Mouse (Mus musculus) hindbrain, postnatal 0 days (tissue): ENCODE results near the gene Ddx20. TPM values are rescaled to one million over a fixed set of nuclear protein-coding genes. Genes with fewer than 3 reads are reported as not detected.
"Not testable (repeated sequence)": the region's sequence is repeated elsewhere in the genome, so short reads cannot be mapped to it uniquely, and the experiment has no call there.

Experiments
- ATAC-seq: fragments of 200-750 bp; cut with Nextera tagmentation; 2 replicates; pipeline ENCODE4 v1.8.0; 2017; ENCODE audit warnings: mild to moderate bottlenecking, moderate TSS enrichment, moderate library complexity
- DNase-seq: peaks from one replicate; pipeline ENCODE4 v3.0.0-alpha.2; 2015; ENCODE audit warnings: low spot score
- H3K27ac ChIP-seq: fragments of 300-500 bp; sonication (generic); 2 replicates; pipeline ENCODE4 v1.5.1; 2014; ENCODE audit warnings: mild to moderate bottlenecking
- H3K27me3 ChIP-seq: fragments of 300-500 bp; sonication (generic); 2 replicates; pipeline ENCODE4 v1.6.1; 2014; ENCODE audit warnings: low read length, mixed read lengths; ENCODE audit not compliant: insufficient read depth
- H3K36me3 ChIP-seq: fragments of 300-500 bp; sonication (generic); 2 replicates; pipeline ENCODE4 v1.6.1; 2014; ENCODE audit warnings: low read length, mixed read lengths; ENCODE audit not compliant: insufficient read depth
- H3K4me1 ChIP-seq: fragments of 300-500 bp; sonication (generic); 2 replicates; pipeline ENCODE4 v1.6.1; 2014; ENCODE audit warnings: antibody characterized with exemption, low read length, mixed read lengths; ENCODE audit not compliant: insufficient read depth
- H3K4me2 ChIP-seq: fragments of 300-500 bp; sonication (generic); 2 replicates; pipeline ENCODE4 v1.6.1; 2014; ENCODE audit warnings: low read depth, mild to moderate bottlenecking, low read length, moderate library complexity, mixed read lengths
- H3K4me3 ChIP-seq: fragments of 300-500 bp; sonication (generic); 2 replicates; pipeline ENCODE4 v1.5.1; 2014; ENCODE audit warnings: low read length
- H3K9ac ChIP-seq: fragments of 300-500 bp; sonication (generic); replicated peaks from 2 replicates; pipeline ENCODE4 v1.6.1; 2014; ENCODE audit warnings: mild to moderate bottlenecking, low read length, moderate library complexity, mixed read lengths
- H3K9me3 ChIP-seq: fragments of 300-500 bp; sonication (generic); 2 replicates; pipeline ENCODE4 v1.6.1; 2016; ENCODE audit warnings: low read length, mixed read lengths
- CTCF ChIP-seq: IDR thresholded peaks from 2 replicates; pipeline ENCODE4 v1.5.1; 2016; ENCODE audit warnings: antibody characterized with exemption, control low read depth, low read depth
- WGBS: fragments of 180-500 bp; shearing (Covaris S2); extraction: QIAGEN DNeasy Blood & Tissue Kit; methylation state at CpG from one replicate; pipeline ENCODE4 v1.1.7; 2014; 5-methylcytosine and 5-hydroxymethylcytosine counted together
- polyA plus RNA-seq: library from polyadenylated mRNA; unstranded; fragments of >200 nt; fragmentation: Nextera tagmentation; extraction: Ambion mirVana; gene quantifications from 2 replicates; pipeline ENCODE4 v1.2.1, GENCODE M21; 2015
- total RNA-seq: library from RNA; depleted of rRNA; stranded (reverse); fragments of >200 nt; gene quantifications from 2 replicates; pipeline ENCODE4 v1.2.3, GENCODE M21; 2014

Ddx20 gene
- total and polyA plus RNA-seq, 2 experiments from 2014 or later: 14.4 to 18.1 TPM

DNA sequence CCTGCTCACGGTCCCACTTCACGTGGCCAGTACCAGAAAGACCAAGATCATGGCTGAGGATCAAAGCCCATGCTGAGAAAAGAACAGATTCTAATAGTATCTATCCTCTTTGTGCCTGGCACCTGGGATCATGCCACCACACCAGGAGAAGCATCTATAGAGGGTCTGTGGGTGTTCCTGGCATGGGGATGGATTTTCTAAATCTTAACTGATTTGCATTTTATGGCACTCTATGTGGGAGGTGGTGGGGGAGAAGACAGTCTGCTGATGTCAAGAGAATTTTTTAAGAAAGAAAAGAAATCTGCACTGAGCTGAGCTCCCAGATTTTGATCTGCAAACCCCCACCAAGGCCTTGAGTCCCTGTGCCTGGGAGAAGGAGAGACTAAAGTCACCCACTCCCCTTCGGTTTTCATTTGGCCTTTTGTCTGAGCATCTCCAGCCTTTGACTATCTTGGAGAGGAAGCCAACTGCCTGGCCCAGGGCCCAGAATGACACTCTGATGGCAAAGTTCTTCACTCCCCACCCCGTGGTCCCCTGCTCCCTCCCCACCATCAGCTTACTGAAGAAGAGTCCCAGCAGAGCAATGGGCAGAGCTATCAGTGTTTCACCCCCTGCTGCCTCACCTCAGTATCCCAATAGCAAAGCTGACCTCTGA is 19.1 kb upstream of the Ddx20 start:
- Histone ChIP-seq H3K9me3 (no peaks in the 10 kb centered on the region), H3K9ac (peak overlapping the region; percentile 56), H3K4me2 (peak overlapping the region; percentile 87), H3K27ac (peak overlapping the region; percentile 78), H3K4me1 (peaks cover 7% of the 10 kb centered on the region), H3K36me3 (no peaks in the 10 kb centered on the region), H3K27me3 (0 out of 2 replicates have a peak, but pooled peaks cover 4% of the 10 kb centered on the region), H3K4me3 (peak overlapping the region; percentile 52)
- peak; percentile 77 for DNase-seq
- ATAC-seq: no peak
- TF ChIP-seq CTCF: no peak
- WGBS: 36% methylated on average over 4 of the region's 4 CpGs

DNA sequence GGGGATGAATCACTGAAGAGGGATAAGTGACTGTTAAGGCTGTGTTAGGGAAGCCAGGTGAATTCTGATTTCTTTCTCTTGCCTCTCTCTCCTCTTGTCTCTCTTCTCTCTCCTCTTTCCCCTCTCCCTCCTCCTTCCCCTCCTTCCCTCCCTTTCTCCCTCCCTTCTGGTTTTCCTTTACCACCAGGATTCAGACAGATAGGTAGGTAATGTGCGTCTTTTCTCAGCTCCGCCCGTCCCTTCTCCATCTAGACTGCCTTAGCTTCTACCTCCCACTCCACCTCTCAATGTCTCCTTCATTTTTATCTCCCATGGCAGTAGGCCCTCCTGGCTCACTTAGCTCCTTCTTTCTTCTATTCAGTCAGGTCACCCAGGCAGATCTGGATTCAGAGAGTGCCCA is 18.2 kb upstream of the Ddx20 start:
- no peaks in the 10 kb centered on the region; the same call in 1 of the 2 replicates for H3K4me1 ChIP-seq
- 7% methylated on average over 3 of the region's 3 CpGs for WGBS
- no peaks in the 10 kb centered on the region for H3K36me3 ChIP-seq
- peak overlapping the region; percentile 78 for H3K27ac ChIP-seq
- H3K27me3 ChIP-seq: 0 out of 2 replicates have a peak, but pooled peaks cover 4% of the 10 kb centered on the region
- no peak for TF ChIP-seq CTCF
- H3K4me2 ChIP-seq: peak overlapping the region; percentile 87
- peak overlapping the region; percentile 56 for H3K9ac ChIP-seq
- H3K4me3 ChIP-seq: peak overlapping the region; percentile 52
- no peak for ATAC-seq
- H3K9me3 ChIP-seq: no peaks in the 10 kb centered on the region
- no peak for DNase-seq

DNA sequence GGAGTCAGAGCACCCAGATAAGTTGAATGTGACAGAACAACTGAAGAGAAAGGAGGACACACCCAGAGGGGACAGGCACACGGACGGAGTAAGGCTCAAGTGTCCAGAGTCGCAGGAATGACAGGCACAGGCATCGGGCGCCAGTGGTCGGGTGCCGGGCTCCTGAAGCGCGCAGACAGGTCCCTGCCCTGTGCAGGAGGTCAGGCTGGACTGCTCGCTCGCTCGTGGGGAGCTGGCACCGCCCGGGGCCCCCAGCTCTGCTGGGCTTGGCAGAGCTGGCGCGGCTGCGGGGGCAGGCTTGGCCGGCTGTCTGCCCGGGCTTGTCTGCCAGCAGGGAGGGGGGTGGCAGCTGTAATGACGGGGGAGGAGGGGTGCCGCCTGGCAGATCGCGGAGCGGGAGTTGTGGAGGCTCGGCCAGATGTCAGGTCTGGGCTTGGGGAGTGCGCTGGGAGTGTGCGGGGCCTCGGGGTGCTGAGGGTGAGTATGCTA is 17.7 kb upstream of the Ddx20 start:
- H3K9me3 ChIP-seq: no peaks in the 10 kb centered on the region
- H3K27me3 ChIP-seq: 0 out of 2 replicates have a peak, but pooled peaks cover 4% of the 10 kb centered on the region
- no peaks in the 10 kb centered on the region for H3K36me3 ChIP-seq
- no peaks in the 10 kb centered on the region; the same call in 1 of the 2 replicates for H3K4me1 ChIP-seq
- DNase-seq: peak; percentile 78
- ATAC-seq: peak; percentile 63
- peak overlapping the region; percentile 52 for H3K4me3 ChIP-seq
- WGBS: under 1% methylated on average over 28 of the region's 28 CpGs
- H3K9ac ChIP-seq: peak overlapping the region; percentile 56
- TF ChIP-seq CTCF: no peak
- peak overlapping the region; percentile 78 for H3K27ac ChIP-seq
- peak overlapping the region; percentile 87 for H3K4me2 ChIP-seq

DNA sequence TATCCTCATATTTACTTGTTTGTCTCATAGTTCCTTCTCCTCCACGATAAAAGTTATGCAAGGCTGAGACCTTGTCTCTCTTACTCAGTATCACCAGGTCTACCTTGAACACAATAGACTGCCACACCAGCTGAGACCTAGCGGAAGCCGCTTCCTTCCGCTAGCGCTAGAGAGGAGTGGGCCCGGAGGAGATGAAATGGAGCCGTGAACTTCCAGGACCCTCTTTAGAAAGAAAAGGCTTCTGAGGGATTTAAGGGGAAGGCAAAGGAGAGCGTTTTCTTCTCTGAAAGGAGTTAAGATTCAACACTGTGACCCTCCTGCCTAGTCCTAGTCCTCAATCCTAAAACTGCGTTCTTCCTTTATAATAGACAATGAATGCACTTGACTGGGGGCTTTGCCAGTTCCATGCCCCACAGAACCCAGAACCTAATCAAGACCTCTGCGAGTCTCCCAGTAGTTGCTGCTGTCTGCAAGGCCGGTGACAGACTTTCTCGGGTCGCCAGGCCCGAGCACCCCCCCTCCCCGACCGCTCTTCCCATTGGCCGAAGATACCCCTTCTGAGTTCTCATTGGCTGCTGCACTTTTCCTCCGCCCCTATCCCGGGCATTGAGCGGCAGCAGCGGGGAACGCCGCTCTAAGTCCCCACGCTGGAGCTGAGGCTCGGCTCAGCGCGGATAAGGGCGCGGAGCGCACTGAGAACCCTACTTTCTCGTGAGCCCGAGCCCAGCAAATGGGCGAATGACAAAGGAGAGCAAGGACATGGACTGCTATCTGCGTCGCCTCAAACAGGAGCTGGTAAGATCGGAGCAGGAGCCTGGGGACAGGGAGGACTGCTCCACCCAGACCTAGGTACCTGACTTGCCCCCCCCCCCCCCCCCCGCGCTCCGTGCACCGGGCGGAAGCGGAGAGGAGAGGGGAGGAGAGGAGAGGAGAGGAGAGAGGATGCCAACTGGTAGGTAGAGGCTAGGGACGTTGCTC is 16.9 kb upstream of the Ddx20 start, which contains the start of gene Inka2:
TSS of gene Inka2 (plus strand) at position 569 of the 978 bp plus-strand sequence.
- no peaks in the 10 kb centered on the region for H3K9me3 ChIP-seq
- TF ChIP-seq CTCF: no peak
- 2% methylated on average over 40 of the region's 43 CpGs for WGBS
- peak within 1 kb of the TSS; percentile 52 for H3K4me3 ChIP-seq
- H3K27me3 ChIP-seq: 0 out of 2 replicates have a peak, but pooled peaks cover 4% of the 10 kb centered on the region
- H3K36me3 ChIP-seq: no peaks in the 10 kb centered on the region
- DNase-seq: peak; percentile 92
- ATAC-seq: peak; percentile 93
- peak within 1 kb of the TSS; percentile 87 for H3K4me2 ChIP-seq
- peak within 1 kb of the TSS; percentile 78 for H3K27ac ChIP-seq
- H3K4me1 ChIP-seq: no peaks in the 10 kb centered on the region; the same call in 1 of the 2 replicates
- H3K9ac ChIP-seq: peak within 1 kb of the TSS; percentile 56

DNA sequence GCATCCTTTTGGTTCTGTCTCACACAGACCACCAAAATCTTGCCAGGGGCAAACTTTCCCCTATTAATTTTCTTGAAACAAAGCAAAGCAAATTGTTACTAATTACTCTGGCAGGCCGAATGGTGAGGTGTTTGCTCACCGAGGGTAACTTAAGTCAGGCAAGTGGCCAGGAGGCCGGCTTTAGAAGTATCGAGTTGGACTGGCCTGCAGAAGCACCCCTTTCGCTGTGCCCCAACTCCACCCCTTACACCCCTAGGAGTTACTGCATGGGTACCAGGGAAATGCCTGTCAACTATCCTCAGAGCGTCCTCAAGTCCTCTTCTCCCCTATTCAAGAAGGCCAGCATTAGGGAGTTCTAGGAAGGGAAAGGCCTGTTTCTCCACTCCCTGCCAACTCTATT is 16.2 kb upstream of the Ddx20 start:
- Histone ChIP-seq H3K36me3 (no peaks in the 10 kb centered on the region), H3K27ac (0 out of 2 replicates have a peak overlapping the region, but pooled peaks have one; percentile 78), H3K9ac (no peak overlapping the region), H3K27me3 (0 out of 2 replicates have a peak, but pooled peaks cover 4% of the 10 kb centered on the region), H3K4me2 (peak overlapping the region; percentile 87; the same call in 1 of the 2 replicates), H3K4me3 (no peak overlapping the region), H3K4me1 (no peaks in the 10 kb centered on the region; the same call in 1 of the 2 replicates), H3K9me3 (no peaks in the 10 kb centered on the region)
- WGBS: 51% methylated on average over 6 of the region's 6 CpGs
- DNase-seq: no peak
- no peak for TF ChIP-seq CTCF
- ATAC-seq: no peak

DNA sequence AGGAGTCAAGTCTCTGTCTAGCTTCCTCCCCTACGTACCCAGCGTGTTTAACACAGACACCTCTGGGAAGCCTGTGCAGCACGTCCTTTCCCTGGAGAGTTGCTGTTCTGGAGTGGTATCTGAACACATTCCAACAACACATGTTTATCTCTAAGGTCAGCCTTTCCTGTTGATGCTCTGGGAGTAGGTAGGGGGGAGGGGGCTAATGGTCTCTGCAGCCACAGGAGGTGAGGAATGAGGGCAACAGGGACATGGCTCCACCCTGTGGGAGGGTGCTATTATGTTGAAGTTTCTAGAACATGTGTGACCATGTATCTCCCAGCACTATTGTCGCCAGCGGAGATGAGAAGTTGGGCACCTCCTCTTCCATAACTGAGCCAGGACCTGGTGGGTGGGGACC is 14.0 kb upstream of the Ddx20 start:
- Histone ChIP-seq H3K27me3 (0 out of 2 replicates have a peak, but pooled peaks cover 4% of the 10 kb centered on the region), H3K27ac (no peak overlapping the region), H3K4me1 (no peaks in the 10 kb centered on the region), H3K9me3 (no peaks in the 10 kb centered on the region), H3K36me3 (no peaks in the 10 kb centered on the region), H3K4me2 (no peak overlapping the region), H3K4me3 (no peak overlapping the region), H3K9ac (no peak overlapping the region)
- TF ChIP-seq CTCF: no peak
- ATAC-seq: no peak
- no peak for DNase-seq
- 62% methylated on average over 5 of the region's 5 CpGs for WGBS

DNA sequence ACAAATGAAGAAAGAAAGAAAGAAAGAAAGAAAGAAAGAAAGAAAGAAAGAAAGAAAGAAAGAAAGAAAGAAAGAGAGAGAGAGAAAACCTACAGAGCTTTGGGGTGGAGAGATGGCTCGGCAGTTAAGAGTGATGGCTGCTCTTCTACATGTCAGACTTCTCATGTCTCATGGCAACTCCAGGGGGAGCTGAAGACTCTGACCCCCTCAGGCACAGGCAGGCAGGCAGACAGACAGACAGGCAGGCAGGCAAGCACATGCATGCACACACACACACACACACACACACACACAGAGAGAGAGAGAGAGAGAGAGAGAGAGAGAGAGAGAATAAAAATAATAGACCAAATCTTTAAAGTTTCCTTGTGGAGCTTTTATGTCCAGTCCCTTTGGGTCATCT is 13.4 kb upstream of the Ddx20 start:
- H3K4me2 ChIP-seq, H3K9me3 ChIP-seq, H3K4me3 ChIP-seq, H3K36me3 ChIP-seq, H3K4me1 ChIP-seq, H3K27ac ChIP-seq, H3K9ac ChIP-seq, H3K27me3 ChIP-seq, DNase-seq, ATAC-seq: not testable (repeated sequence)
- 48% methylated on average over 1 of the region's 1 CpGs for WGBS
